Mouse (Mus musculus): ENCODE measurements around the gene Smg9. TPM values are rescaled to one million over a fixed set of nuclear protein-coding genes. Genes with fewer than 3 reads are reported as not detected.
A peak's percentile ranks its signal among the peaks of the same experiment; 100 is the strongest.

Gene Smg9
- polyA plus RNA-seq, 2 experiments: 11.2 to 20.6 TPM

DNA sequence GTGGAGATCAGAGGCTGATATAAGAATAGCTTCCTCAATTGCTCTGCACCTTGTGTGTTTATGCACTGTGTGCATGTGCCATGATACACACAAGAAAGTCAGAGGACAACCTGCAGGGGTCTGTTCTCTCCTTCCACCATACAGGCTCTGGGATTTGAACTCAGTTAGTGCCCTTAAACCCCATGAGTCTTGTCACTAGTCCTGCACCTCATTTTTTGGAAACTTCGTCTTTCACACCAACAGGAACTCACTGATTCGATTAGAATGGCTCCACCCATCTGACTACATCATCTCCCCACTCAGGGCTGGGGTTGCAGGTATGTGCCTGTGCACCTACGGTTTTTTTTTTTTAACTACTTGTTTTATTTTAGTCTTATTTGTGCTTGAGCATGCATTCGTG, 31.2 kb upstream of the Smg9 start:
- H3K4me1 ChIP-seq (replicated peaks; ENCODE audit: control insufficient read depth in 2 of 2, insufficient read depth in 2 of 2, low read length in 1 of 2): peaks cover 44 to 56% of the 10 kb centered on the region in 2 experiments

GRCm38 (mm10) chr7:24368946-24369345, 30.5 kb upstream of the Smg9 start:
- ATAC-seq (ENCODE audit: insufficient read depth): no peak
- H3K4me1 ChIP-seq (replicated peaks; ENCODE audit: control insufficient read depth in 2 of 2, insufficient read depth in 2 of 2, low read length in 1 of 2): peaks cover 47 to 58% of the 10 kb centered on the region in 2 experiments
- peak overlapping the region; percentile 100 for H3K4me2 ChIP-seq (ENCODE audit: low read depth)
- H3K36me3 ChIP-seq (replicated peaks; ENCODE audit: control insufficient read depth, insufficient read depth, low read depth): peaks cover 17% of the 10 kb centered on the region
- WGBS (ENCODE audit: insufficient replicate concordance): 84% methylated on average over 7 of the region's 7 CpGs
- H3K4me3 ChIP-seq (ENCODE audit: insufficient read depth in 1 of 2, low read depth in 2 of 2, low read length in 2 of 2): peak overlapping the region; percentile 77 to 88; a peak in 3 of 4 replicates
- H3K27me3 ChIP-seq (ENCODE audit: control insufficient read depth, insufficient read depth, low read length): no peaks in the 10 kb centered on the region
- peak overlapping the region; percentile 100 for H3K9ac ChIP-seq (replicated peaks)
- DNase-seq (ENCODE audit: low read depth in 3 of 3, low spot score in 3 of 3): no peak
- peak overlapping the region; percentile 100 for H3K27ac ChIP-seq
- H3K9me3 ChIP-seq (ENCODE audit: control insufficient read depth, low read length): no peaks in the 10 kb centered on the region
- TF ChIP-seq EP300 (IDR thresholded peaks at IDR 0.05; ENCODE audit: low read depth) (no peak), CTCF (IDR thresholded peaks at IDR 0.05; ENCODE audit: low read depth) (no peak)

More for the DNA sequence above, 31.2 kb upstream of the Smg9 start:
- H3K4me3 ChIP-seq (ENCODE audit: insufficient read depth in 1 of 2, low read depth in 2 of 2, low read length in 2 of 2): no peak overlapping the region
- WGBS (ENCODE audit: insufficient replicate concordance): 51% methylated on average over 4 of the region's 4 CpGs
- ATAC-seq (ENCODE audit: insufficient read depth) (no peak), DNase-seq (ENCODE audit: low read depth in 3 of 3, low spot score in 3 of 3) (no peak)
- peaks cover 10% of the 10 kb centered on the region for H3K36me3 ChIP-seq (replicated peaks; ENCODE audit: control insufficient read depth, insufficient read depth, low read depth)
- TF ChIP-seq EP300 (IDR thresholded peaks at IDR 0.05; ENCODE audit: low read depth) (no peak), CTCF (IDR thresholded peaks at IDR 0.05; ENCODE audit: low read depth) (no peak)
- H3K27ac ChIP-seq: peak overlapping the region; percentile 100
- no peaks in the 10 kb centered on the region for H3K27me3 ChIP-seq (ENCODE audit: control insufficient read depth, insufficient read depth, low read length)
- no peaks in the 10 kb centered on the region for H3K9me3 ChIP-seq (ENCODE audit: control insufficient read depth, low read length)
- H3K9ac ChIP-seq (replicated peaks): no peak overlapping the region
- peak overlapping the region; percentile 16 for H3K4me2 ChIP-seq (ENCODE audit: low read depth)

GRCm38 (mm10) chr7:24369731-24370541, 29.5 kb upstream of the Smg9 start, which contains the start of gene Kcnn4:
Kcnn4 (plus strand) TSS chr7:24370263.
- Histone ChIP-seq H3K9ac (replicated peaks) (peak within 1 kb of the TSS; percentile 100), H3K27me3 (ENCODE audit: control insufficient read depth, insufficient read depth, low read length) (no peaks in the 10 kb centered on the region), H3K36me3 (replicated peaks; ENCODE audit: control insufficient read depth, insufficient read depth, low read depth) (peaks cover 27% of the 10 kb centered on the region), H3K27ac (peak within 1 kb of the TSS; percentile 100), H3K4me2 (ENCODE audit: low read depth) (peak within 1 kb of the TSS; percentile 100), H3K4me3 (ENCODE audit: insufficient read depth in 1 of 2, low read depth in 2 of 2, low read length in 2 of 2) (peak within 1 kb of the TSS; percentile 77 to 88), H3K9me3 (ENCODE audit: control insufficient read depth, low read length) (no peaks in the 10 kb centered on the region), H3K4me1 (replicated peaks; ENCODE audit: control insufficient read depth in 2 of 2, insufficient read depth in 2 of 2, low read length in 1 of 2) (peaks cover 56 to 65% of the 10 kb centered on the region in 2 experiments)
- ATAC-seq (ENCODE audit: insufficient read depth) (peak; percentile 61), DNase-seq (ENCODE audit: low read depth in 3 of 3, low spot score in 3 of 3) (peak in 1 of 3 experiments; percentile 59)
- TF ChIP-seq EP300 (IDR thresholded peaks at IDR 0.05; ENCODE audit: low read depth) (peak; percentile 44), CTCF (IDR thresholded peaks at IDR 0.05; ENCODE audit: low read depth) (no peak)
- 6% methylated on average over 23 of the region's 23 CpGs for WGBS (ENCODE audit: insufficient replicate concordance)

GRCm38 (mm10) chr7:24371012-24371808, 28.2 kb upstream of the Smg9 start:
- Histone ChIP-seq H3K4me2 (ENCODE audit: low read depth) (peak overlapping the region; percentile 100), H3K4me1 (replicated peaks; ENCODE audit: control insufficient read depth in 2 of 2, insufficient read depth in 2 of 2, low read length in 1 of 2) (peaks cover 56 to 61% of the 10 kb centered on the region in 2 experiments), H3K9ac (replicated peaks) (peak overlapping the region; percentile 100), H3K27ac (peak overlapping the region; percentile 100), H3K4me3 (ENCODE audit: insufficient read depth in 1 of 2, low read depth in 2 of 2, low read length in 2 of 2) (peak overlapping the region; percentile 77 to 88), H3K27me3 (ENCODE audit: control insufficient read depth, insufficient read depth, low read length) (no peaks in the 10 kb centered on the region), H3K36me3 (replicated peaks; ENCODE audit: control insufficient read depth, insufficient read depth, low read depth) (peaks cover 38% of the 10 kb centered on the region), H3K9me3 (ENCODE audit: control insufficient read depth, low read length) (no peaks in the 10 kb centered on the region)
- 14% methylated on average over 7 of the region's 7 CpGs for WGBS (ENCODE audit: insufficient replicate concordance)
- DNase-seq (ENCODE audit: low read depth in 3 of 3, low spot score in 3 of 3) (peak; percentile 83 to 88 (median 84)), ATAC-seq (ENCODE audit: insufficient read depth) (peak; percentile 82)
- peak; percentile 41; the same call in 1 of the 2 replicates for TF ChIP-seq CTCF (IDR thresholded peaks at IDR 0.05; ENCODE audit: low read depth)
- peak; percentile 81 for TF ChIP-seq EP300 (IDR thresholded peaks at IDR 0.05; ENCODE audit: low read depth)
